Mouse (Mus musculus) hindbrain, embryonic 15.5 days (tissue): ENCODE data around the gene Gtf2e1. TPM values are rescaled to one million over a fixed set of nuclear protein-coding genes. Genes with fewer than 3 reads are reported as not detected.
A peak's percentile ranks its signal among the peaks of the same experiment; 100 is the strongest.

Source experiments
- ATAC-seq: fragments of 200-750 bp; cut with Nextera tagmentation; 2 replicates; pipeline ENCODE4 v1.8.0; 2017; ENCODE audit warnings: low read depth, moderate number of reproducible peaks, moderate TSS enrichment; ENCODE audit not compliant: low FRiP score
- H3K27ac ChIP-seq: fragments of 300-500 bp; sonication (generic); replicated peaks from 2 replicates; pipeline ENCODE4 v1.5.1; 2015; ENCODE audit warnings: mild to moderate bottlenecking, inconsistent platforms
- H3K27me3 ChIP-seq: fragments of 300-500 bp; sonication (generic); 2 replicates; pipeline ENCODE4 v1.6.1; 2015; ENCODE audit warnings: control low read depth, inconsistent platforms
- H3K36me3 ChIP-seq: fragments of 300-500 bp; sonication (generic); 2 replicates; pipeline ENCODE4 v1.6.1; 2015; ENCODE audit warnings: control low read depth, inconsistent platforms
- H3K4me1 ChIP-seq: fragments of 300-500 bp; sonication (generic); replicated peaks from 2 replicates; pipeline ENCODE4 v1.6.1; 2015; ENCODE audit warnings: control low read depth, inconsistent platforms
- H3K4me2 ChIP-seq: fragments of 300-500 bp; sonication (generic); 2 replicates; pipeline ENCODE4 v1.6.1; 2015; ENCODE audit warnings: moderate library complexity, mild to moderate bottlenecking, inconsistent platforms
- H3K4me3 ChIP-seq: fragments of 300-500 bp; sonication (generic); 2 replicates; pipeline ENCODE4 v1.5.1; 2015; ENCODE audit warnings: mild to moderate bottlenecking, inconsistent platforms
- H3K9ac ChIP-seq: fragments of 300-500 bp; sonication (generic); 2 replicates; pipeline ENCODE4 v1.6.1; 2015; ENCODE audit warnings: inconsistent platforms
- H3K9me3 ChIP-seq: fragments of 300-500 bp; sonication (generic); 2 replicates; pipeline ENCODE4 v1.6.1; 2016; ENCODE audit warnings: control low read depth, inconsistent platforms
- WGBS: fragments of 180-500 bp; shearing (Covaris S2); methylation state at CpG from one replicate; pipeline ENCODE4 v1.1.7; 2015; 5-methylcytosine and 5-hydroxymethylcytosine counted together
- polyA plus RNA-seq: library from polyadenylated mRNA; unstranded; fragments of >200 nt; fragmentation: Nextera tagmentation; extraction: Ambion mirVana; gene quantifications from 2 replicates; pipeline ENCODE4 v1.2.1, GENCODE M21; 2015

Gtf2e1 gene
- polyA plus RNA-seq, 1 experiment from 2014 or later, result 28.7 TPM

GRCm38 (mm10) chr16:37539240-37539610 is 364 bp downstream of the Gtf2e1 start:
- WGBS, result under 1% methylated on average over 22 of the region's 22 CpGs
- no peaks in the 10 kb centered on the region for H3K9me3 ChIP-seq
- peak overlapping the region; percentile 96 for H3K27ac ChIP-seq
- peak overlapping the region; percentile 89 for H3K9ac ChIP-seq
- H3K27me3 ChIP-seq, result no peaks in the 10 kb centered on the region
- peak overlapping the region; percentile 74 for H3K4me2 ChIP-seq
- peaks cover 10% of the 10 kb centered on the region for H3K36me3 ChIP-seq
- peak; percentile 68 for ATAC-seq
- peak overlapping the region; percentile 74 for H3K4me3 ChIP-seq
- H3K4me1 ChIP-seq, result peaks cover 27% of the 10 kb centered on the region

GRCm38 (mm10) chr16:37533369-37534068 is 6.1 kb downstream of the Gtf2e1 start:
- no peaks in the 10 kb centered on the region for H3K27me3 ChIP-seq
- no peak for ATAC-seq

GRCm38 (mm10) chr16:37532046-37532445 is 7.5 kb downstream of the Gtf2e1 start:
- Histone ChIP-seq H3K4me1 (peaks cover 10% of the 10 kb centered on the region), H3K9ac (no peak overlapping the region), H3K4me2 (no peak overlapping the region), H3K27me3 (no peaks in the 10 kb centered on the region), H3K27ac (no peak overlapping the region), H3K9me3 (no peaks in the 10 kb centered on the region), H3K4me3 (no peak overlapping the region), H3K36me3 (peaks cover 15% of the 10 kb centered on the region)
- WGBS, result 96% methylated on average over 1 of the region's 1 CpGs
- no peak for ATAC-seq

More at GRCm38 (mm10) chr16:37533369-37534068, 6.1 kb downstream of the Gtf2e1 start:
- no peak overlapping the region for H3K27ac ChIP-seq
- no peak overlapping the region for H3K4me3 ChIP-seq
- 92% methylated on average over 8 of the region's 8 CpGs for WGBS
- H3K9ac ChIP-seq, result no peak overlapping the region
- no peak overlapping the region for H3K4me2 ChIP-seq
- H3K4me1 ChIP-seq, result peaks cover 22% of the 10 kb centered on the region
- H3K36me3 ChIP-seq, result peaks cover 15% of the 10 kb centered on the region
- H3K9me3 ChIP-seq, result no peaks in the 10 kb centered on the region

- H3K4me2 ChIP-seq, result no peak overlapping the region
- no peak overlapping the region for H3K4me3 ChIP-seq
- 93% methylated on average over 6 of the region's 6 CpGs for WGBS
- no peak for ATAC-seq
- peaks cover 10% of the 10 kb centered on the region for H3K36me3 ChIP-seq
- no peaks in the 10 kb centered on the region for H3K9me3 ChIP-seq
- H3K9ac ChIP-seq, result no peak overlapping the region
- H3K27me3 ChIP-seq, result no peaks in the 10 kb centered on the region
- no peak overlapping the region for H3K27ac ChIP-seq
- peaks cover 8% of the 10 kb centered on the region for H3K4me1 ChIP-seq
Observed at GRCm38 (mm10) chr16:37530170-37530569, 9.4 kb downstream of the Gtf2e1 start.

GRCm38 (mm10) chr16:37526688-37527223 is 12.8 kb downstream of the Gtf2e1 start:
- Histone ChIP-seq H3K27me3 (no peaks in the 10 kb centered on the region), H3K27ac (no peak overlapping the region), H3K4me1 (no peaks in the 10 kb centered on the region), H3K4me3 (no peak overlapping the region), H3K9me3 (no peaks in the 10 kb centered on the region), H3K4me2 (no peak overlapping the region), H3K36me3 (peaks cover 13% of the 10 kb centered on the region), H3K9ac (no peak overlapping the region)
- 91% methylated on average over 3 of the region's 3 CpGs for WGBS
- ATAC-seq, result no peak

GRCm38 (mm10) chr16:37525121-37525520 is 14.5 kb downstream of the Gtf2e1 start:
- Histone ChIP-seq H3K27me3 (no peaks in the 10 kb centered on the region), H3K4me3 (no peak overlapping the region), H3K27ac (no peak overlapping the region), H3K4me1 (no peaks in the 10 kb centered on the region), H3K4me2 (no peak overlapping the region), H3K36me3 (peaks cover 24% of the 10 kb centered on the region), H3K9me3 (no peaks in the 10 kb centered on the region), H3K9ac (no peak overlapping the region)
- WGBS, result 91% methylated on average over 2 of the region's 2 CpGs
- ATAC-seq, result no peak

- Histone ChIP-seq H3K9me3 (no peaks in the 10 kb centered on the region), H3K36me3 (peaks cover 31% of the 10 kb centered on the region), H3K4me2 (no peak overlapping the region), H3K9ac (no peak overlapping the region), H3K4me1 (no peaks in the 10 kb centered on the region), H3K4me3 (no peak overlapping the region), H3K27ac (no peak overlapping the region), H3K27me3 (no peaks in the 10 kb centered on the region)
- WGBS, result 88% methylated on average over 7 of the region's 7 CpGs
- ATAC-seq, result no peak
Observed at GRCm38 (mm10) chr16:37522100-37522697, 17.4 kb downstream of the Gtf2e1 start.

- ATAC-seq, result no peak
- H3K27me3 ChIP-seq, result no peaks in the 10 kb centered on the region
- H3K4me1 ChIP-seq, result no peaks in the 10 kb centered on the region
- H3K9ac ChIP-seq, result no peak overlapping the region
- H3K36me3 ChIP-seq, result peaks cover 36% of the 10 kb centered on the region
- H3K9me3 ChIP-seq, result no peaks in the 10 kb centered on the region
- no peak overlapping the region for H3K4me2 ChIP-seq
- 97% methylated on average over 2 of the region's 2 CpGs for WGBS
- no peak overlapping the region for H3K27ac ChIP-seq
- H3K4me3 ChIP-seq, result no peak overlapping the region
Observed at GRCm38 (mm10) chr16:37520190-37521040, 19.2 kb downstream of the Gtf2e1 start.

GRCm38 (mm10) chr16:37519721-37520120 is 19.9 kb downstream of the Gtf2e1 start:
- 98% methylated on average over 1 of the region's 1 CpGs for WGBS
- H3K4me2 ChIP-seq, result no peak overlapping the region
- no peaks in the 10 kb centered on the region for H3K9me3 ChIP-seq
- H3K36me3 ChIP-seq, result peaks cover 41% of the 10 kb centered on the region
- H3K4me3 ChIP-seq, result no peak overlapping the region
- no peaks in the 10 kb centered on the region for H3K4me1 ChIP-seq
- H3K9ac ChIP-seq, result no peak overlapping the region
- no peaks in the 10 kb centered on the region for H3K27me3 ChIP-seq
- no peak for ATAC-seq
- H3K27ac ChIP-seq, result no peak overlapping the region

GRCm38 (mm10) chr16:37518662-37519061 is 20.9 kb downstream of the Gtf2e1 start:
- Histone ChIP-seq H3K4me3 (no peak overlapping the region), H3K9me3 (no peaks in the 10 kb centered on the region), H3K36me3 (peaks cover 39% of the 10 kb centered on the region), H3K4me1 (no peaks in the 10 kb centered on the region), H3K9ac (no peak overlapping the region), H3K27ac (no peak overlapping the region), H3K27me3 (no peaks in the 10 kb centered on the region), H3K4me2 (no peak overlapping the region)
- 90% methylated on average over 2 of the region's 2 CpGs for WGBS
- ATAC-seq, result no peak

- Histone ChIP-seq H3K9ac (no peak overlapping the region), H3K4me3 (no peak overlapping the region), H3K27ac (no peak overlapping the region), H3K4me1 (no peaks in the 10 kb centered on the region), H3K27me3 (no peaks in the 10 kb centered on the region), H3K4me2 (no peak overlapping the region), H3K36me3 (peaks cover 34% of the 10 kb centered on the region), H3K9me3 (no peaks in the 10 kb centered on the region)
- WGBS, result 96% methylated on average over 4 of the region's 4 CpGs
- no peak for ATAC-seq
Observed at GRCm38 (mm10) chr16:37517596-37518211, 21.9 kb downstream of the Gtf2e1 start.
